10 mouse cellular contexts compared by ENCODE assay signal in genomic region chr13:54266472-54266871, GRCm38 (mm10).
A peak's percentile ranks its signal among the peaks of the same experiment; 100 is the strongest.
DNase-seq lines count a peak whose midpoint lies in the region; ATAC-seq and TF ChIP-seq lines count a peak whose summit lies in the region.
"Had no signal": no experiment of that assay in that cellular context is flagged by ENCODE, and none has a peak within 500 bp of the region (broad histone marks: within the 10 kb centered on the region; RNA-seq: fewer than 3 reads in every experiment).

No protein-coding gene starts in this region.

- DNase-seq in hindbrain, embryonic 14.5 days (ENCODE audit: low spot score) = peak; percentile 61
- no peak for DNase-seq in urinary bladder, adult 18-20 months (ENCODE audit: low spot score in 2 of 2)
- DNase-seq in urinary bladder, postnatal 10 days (ENCODE audit: low spot score) = no peak
- no peak for DNase-seq in testis, postnatal 14 days (ENCODE audit: low spot score)
- no peak for DNase-seq in MN1 (ENCODE audit: low spot score)
- DNase-seq: adrenal gland, postnatal 10 days had no signal

- no peaks in the 10 kb centered on the region for H3K36me3 ChIP-seq in hindbrain, embryonic 14.5 days (replicated peaks; ENCODE audit: control insufficient read depth, insufficient read depth)
- no peaks in the 10 kb centered on the region for H3K36me3 ChIP-seq in midbrain, embryonic 12.5 days
- H3K36me3 ChIP-seq: limb, embryonic 13.5 days had no signal

- TF ChIP-seq CTCF in cortical plate, adult 2 months (IDR thresholded peaks at IDR 0.05; ENCODE audit: extremely low read depth, insufficient read depth, low read length) = no peak

- no peaks in the 10 kb centered on the region for H3K9me3 ChIP-seq in hindbrain, embryonic 14.5 days (ENCODE audit: control insufficient read depth, low read length)
- H3K9me3 ChIP-seq in midbrain, embryonic 12.5 days = no peaks in the 10 kb centered on the region
- H3K9me3 ChIP-seq: limb, embryonic 13.5 days had no signal

- TF ChIP-seq POLR2A in cortical plate, adult 2 months (IDR thresholded peaks at IDR 0.05; ENCODE audit: extremely low read depth, insufficient read depth, low read length) = no peak

- WGBS in hindbrain, embryonic 14.5 days = 11% methylated on average over 9 of the region's 9 CpGs
- WGBS in midbrain, embryonic 12.5 days = 20% methylated on average over 9 of the region's 9 CpGs

- H3K4me2 ChIP-seq in hindbrain, embryonic 14.5 days (replicated peaks) = no peak overlapping the region
- no peak overlapping the region for H3K4me2 ChIP-seq in midbrain, embryonic 12.5 days (replicated peaks)
- H3K4me2 ChIP-seq: limb, embryonic 13.5 days had no signal

- ATAC-seq in cerebellum, adult (ENCODE audit: insufficient number of reproducible peaks, low FRiP score, low TSS enrichment) = peak; percentile 92
- ATAC-seq in hindbrain, embryonic 14.5 days (ENCODE audit: low FRiP score) = peak; percentile 66; the same call in 1 of the 2 replicates
- ATAC-seq in midbrain, embryonic 12.5 days (ENCODE audit: low FRiP score, low read depth) = peak; percentile 68; the same call in 1 of the 2 replicates

- 0 out of 2 replicates have a peak overlapping the region, but pooled peaks have one; percentile 3 for H3K27ac ChIP-seq in cortical plate, adult 2 months (ENCODE audit: insufficient read depth, low read length)
- no peak overlapping the region for H3K27ac ChIP-seq in hindbrain, embryonic 14.5 days
- 0 out of 2 replicates have a peak overlapping the region, but pooled peaks have one; percentile 8 for H3K27ac ChIP-seq in midbrain, embryonic 12.5 days (replicated peaks)
- H3K27ac ChIP-seq: limb, embryonic 13.5 days had no signal

- H3K4me3 ChIP-seq in cortical plate, adult 2 months (ENCODE audit: insufficient read depth, low read length) = no peak overlapping the region
- H3K4me3 ChIP-seq in hindbrain, embryonic 14.5 days (replicated peaks; ENCODE audit: low read length) = no peak overlapping the region
- no peak overlapping the region for H3K4me3 ChIP-seq in midbrain, embryonic 12.5 days
- H3K4me3 ChIP-seq: limb, embryonic 13.5 days had no signal

- H3K4me1 ChIP-seq in cortical plate, adult 2 months (ENCODE audit: control insufficient read depth, insufficient read depth, low read length) = peaks cover 10% of the 10 kb centered on the region; the same call in 1 of the 2 replicates
- peaks cover 11% of the 10 kb centered on the region for H3K4me1 ChIP-seq in hindbrain, embryonic 14.5 days (replicated peaks; ENCODE audit: control insufficient read depth, insufficient read depth, low read length)
- peaks cover 9% of the 10 kb centered on the region for H3K4me1 ChIP-seq in midbrain, embryonic 12.5 days
- H3K4me1 ChIP-seq: limb, embryonic 13.5 days had no signal

- H3K9ac ChIP-seq in hindbrain, embryonic 14.5 days = no peak overlapping the region
- H3K9ac ChIP-seq in midbrain, embryonic 12.5 days (replicated peaks) = no peak overlapping the region
- H3K9ac ChIP-seq: limb, embryonic 13.5 days had no signal

- H3K27me3 ChIP-seq in hindbrain, embryonic 14.5 days (ENCODE audit: control insufficient read depth, insufficient read depth, low read length) = no peaks in the 10 kb centered on the region
- 0 out of 2 replicates have a peak, but pooled peaks cover 5% of the 10 kb centered on the region for H3K27me3 ChIP-seq in midbrain, embryonic 12.5 days
